Mouse (Mus musculus): ENCODE measurements at regions not wholly inside any gene's neighbourhood (a gene's known extent, or its start where the extent isn't known, plus 50 kb on each side); places are given as distances from the start of the nearest gene placed in this dataset.

DNA sequence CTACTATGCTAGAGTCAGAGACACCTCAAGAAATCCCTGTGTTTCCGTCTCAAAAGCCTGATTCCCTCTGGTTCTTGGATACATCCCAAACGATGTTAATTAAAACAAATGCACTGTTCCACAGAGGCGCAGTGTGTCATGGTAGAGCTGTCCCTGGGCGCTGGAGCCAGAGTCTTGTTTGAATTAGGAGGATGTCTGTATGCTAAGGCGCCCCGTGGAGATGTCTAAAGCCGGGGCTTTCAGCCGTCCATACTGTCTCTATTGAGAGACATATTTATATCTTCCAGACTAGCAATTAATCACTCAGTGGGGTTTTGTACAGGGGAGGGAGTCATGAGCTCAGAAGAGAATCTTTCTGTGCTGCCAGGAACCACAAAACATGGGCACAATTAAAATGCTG, 83.2 kb upstream of the Psmd7 start:
- TF ChIP-seq POLR2A (IDR thresholded peaks at IDR 0.05; ENCODE audit: low read depth, low read length) (no peak), CTCF (IDR thresholded peaks at IDR 0.05; ENCODE audit: borderline replicate concordance, insufficient read depth, low read length) (no peak)

Measured in embryonic fibroblast, embryonic 13.5 days (primary cell).